Mouse (Mus musculus): ENCODE measurements around the gene Kptn.

Gene Kptn

GRCm38 (mm10) chr7:16160702-16161101, 41.0 kb downstream of the Kptn start:
- DNase-seq (ENCODE audit: low read depth, low spot score), result peak; percentile 11

- DNase-seq (ENCODE audit: low read depth, low spot score), result no peak
These were observed 41.6 kb downstream of the Kptn start for GRCm38 (mm10) chr7:16161302-16161701.

GRCm38 (mm10) chr7:16162036-16162435, 42.3 kb downstream of the Kptn start:
- DNase-seq (ENCODE audit: low read depth, low spot score), result no peak

GRCm38 (mm10) chr7:16172141-16172581, 52.5 kb downstream of the Kptn start:
- no peak for DNase-seq (ENCODE audit: low read depth, low spot score)

GRCm38 (mm10) chr7:16172586-16173140, 53.0 kb downstream of the Kptn start:
- no peak for DNase-seq (ENCODE audit: low read depth, low spot score)

GRCm38 (mm10) chr7:16173146-16173545, 53.5 kb downstream of the Kptn start:
- no peak for DNase-seq (ENCODE audit: low read depth, low spot score)

GRCm38 (mm10) chr7:16174597-16175541, 55.2 kb downstream of the Kptn start, which contains the start of gene Meis3:
Gene Meis3, plus strand, starts transcription at chr7:16175090.
- no peak for DNase-seq (ENCODE audit: low read depth, low spot score)

GRCm38 (mm10) chr7:16175542-16175931, 55.8 kb downstream of the Kptn start:
- DNase-seq (ENCODE audit: low read depth, low spot score), result no peak
